ENCODE assay signal across 9 mouse cellular contexts in genomic region chr13:56755871-56756270, GRCm38 (mm10). TPM values are rescaled to one million over a fixed set of nuclear protein-coding genes. Genes with fewer than 3 reads are reported as not detected.
DNase-seq lines count a peak whose midpoint lies in the region; ATAC-seq lines count a peak whose summit lies in the region.
"Had no signal": no experiment of that assay in that cellular context is flagged by ENCODE, and none has a peak within 500 bp of the region (broad histone marks: within the 10 kb centered on the region; RNA-seq: fewer than 3 reads in every experiment).

No protein-coding gene starts in this region.

- H3K4me3 ChIP-seq in lung, embryonic 15.5 days = no peak overlapping the region
- no peak overlapping the region for H3K4me3 ChIP-seq in forebrain, embryonic 14.5 days (ENCODE audit: low read depth, low read length)
- H3K4me3 ChIP-seq: limb, embryonic 12.5 days had no signal

- peak overlapping the region; percentile 83 for H3K27ac ChIP-seq in lung, embryonic 15.5 days
- H3K27ac ChIP-seq in forebrain, embryonic 14.5 days (ENCODE audit: low read depth, low read length) = no peak overlapping the region
- H3K27ac ChIP-seq: limb, embryonic 12.5 days had no signal

- H3K9ac ChIP-seq in lung, embryonic 15.5 days = no peak overlapping the region
- H3K9ac ChIP-seq in forebrain, embryonic 14.5 days (ENCODE audit: low read length) = no peak overlapping the region
- H3K9ac ChIP-seq: limb, embryonic 12.5 days had no signal

- peaks cover 37% of the 10 kb centered on the region for H3K27me3 ChIP-seq in lung, embryonic 15.5 days
- peaks cover 37% of the 10 kb centered on the region for H3K27me3 ChIP-seq in forebrain, embryonic 14.5 days (replicated peaks; ENCODE audit: control insufficient read depth, insufficient read depth, low read length)

- no peak for ATAC-seq in CD4-positive, CD25-positive, alpha-beta regulatory T cell, adult 4 months
- no peak for ATAC-seq in lung, embryonic 15.5 days (ENCODE audit: borderline replicate concordance, extremely low read depth, low FRiP score, low TSS enrichment)
- no peak for ATAC-seq in forebrain, embryonic 14.5 days

- H3K4me2 ChIP-seq in lung, embryonic 15.5 days = no peak overlapping the region
- no peak overlapping the region for H3K4me2 ChIP-seq in forebrain, embryonic 14.5 days (ENCODE audit: low read length)
- H3K4me2 ChIP-seq: limb, embryonic 12.5 days had no signal

- no peaks in the 10 kb centered on the region for H3K9me3 ChIP-seq in lung, embryonic 15.5 days
- H3K9me3 ChIP-seq in forebrain, embryonic 14.5 days (replicated peaks; ENCODE audit: control insufficient read depth, low read length) = no peaks in the 10 kb centered on the region
- H3K9me3 ChIP-seq: limb, embryonic 12.5 days had no signal

- 33% methylated on average over 6 of the region's 6 CpGs for WGBS in lung, embryonic 15.5 days
- WGBS in forebrain, embryonic 14.5 days = 64% methylated on average over 6 of the region's 6 CpGs

- peak; percentile 37 for DNase-seq in CD4-positive, CD25-positive, alpha-beta regulatory T cell, adult 2 months (ENCODE audit: low read depth, low spot score)
- DNase-seq in spleen, postnatal 4 days (ENCODE audit: low spot score in 2 of 2) = peak; percentile 32 to 77
- no peak for DNase-seq in spleen, postnatal 36 days (ENCODE audit: low spot score in 2 of 2)
- DNase-seq in frontal cortex, adult 2 months (ENCODE audit: extremely low spot score in 1 of 2, low spot score in 1 of 2) = no peak
- DNase-seq in layer of hippocampus, adult 9-10 months (ENCODE audit: low spot score) = no peak
- no peak for DNase-seq in forebrain, embryonic 14.5 days (ENCODE audit: low spot score)

- H3K36me3 ChIP-seq in lung, embryonic 15.5 days = no peaks in the 10 kb centered on the region
- no peaks in the 10 kb centered on the region for H3K36me3 ChIP-seq in forebrain, embryonic 14.5 days (ENCODE audit: control insufficient read depth, insufficient read depth, low read length)
- H3K36me3 ChIP-seq: limb, embryonic 12.5 days had no signal

- peaks cover 51% of the 10 kb centered on the region for H3K4me1 ChIP-seq in lung, embryonic 15.5 days
- H3K4me1 ChIP-seq in forebrain, embryonic 14.5 days (ENCODE audit: control insufficient read depth, insufficient read depth, low read length) = peaks cover 8% of the 10 kb centered on the region; the same call in 1 of the 2 replicates

RNA-seq across cellular contexts. Expression of gene Gm45623, which starts 2.2 kb away (rescaled TPM):
- polyA plus RNA-seq in CD4-positive, CD25-positive, alpha-beta regulatory T cell, adult 4 months (2017; shearing (Covaris generic)) = not detected
- polyA plus RNA-seq in lung, embryonic 15.5 days (2015; fragmentation: Nextera tagmentation; extraction: Ambion mirVana) = 3.5 and 4.8 TPM in 2 replicates
- polyA plus RNA-seq in frontal cortex, adult 2 months (2012; rRNA removed) = 9.2 and 10.6 TPM in 2 replicates
- 0.85 and 1.1 TPM in 2 replicates for polyA plus RNA-seq in forebrain, embryonic 14.5 days (2014; fragmentation: Nextera tagmentation; extraction: Ambion mirVana)
- polyA plus RNA-seq: limb, embryonic 12.5 days had no signal

RNA-seq across cellular contexts. Expression of gene Smad5, which starts 53.1 kb away (rescaled TPM):
- polyA plus RNA-seq in CD4-positive, CD25-positive, alpha-beta regulatory T cell, adult 4 months (2017; shearing (Covaris generic)) = 10 to 100 TPM; 10.3 to 10.7 TPM
- polyA plus RNA-seq in lung, embryonic 15.5 days (2015; fragmentation: Nextera tagmentation; extraction: Ambion mirVana) = 34.1 and 34.7 TPM in 2 replicates
- polyA plus RNA-seq in frontal cortex, adult 2 months (2012; rRNA removed) = 20.3 and 21.7 TPM in 2 replicates
- polyA plus RNA-seq in forebrain, embryonic 14.5 days (2014; fragmentation: Nextera tagmentation; extraction: Ambion mirVana) = 39.7 and 45.8 TPM in 2 replicates

Comparison
In these comparisons a context has a peak if more than half of its experiments do, and no peak if none do; other contexts are left out.
1. DNase-seq: peak in CD4-positive, CD25-positive, alpha-beta regulatory T cell, adult 2 months (single experiment) and spleen, postnatal 4 days (2 of 2); none in spleen, postnatal 36 days (0 of 2), frontal cortex, adult 2 months (0 of 2), layer of hippocampus, adult 9-10 months (single experiment) and forebrain, embryonic 14.5 days (single experiment).